Mouse (Mus musculus) erythroblast, embryonic 14.5 days (primary cell): Measurements from ENCODE around the gene Plppr2.

Experiments
- GATA1 ChIP-seq: IDR thresholded peaks from 2 replicates; pipeline ENCODE4 v1.6.1; 2012; ENCODE audit warnings: low read length, inconsistent platforms, mixed read lengths
- TAL1 ChIP-seq: IDR thresholded peaks from 3 replicates; pipeline ENCODE4 v1.6.1; 2012; ENCODE audit warnings: low read length, inconsistent platforms, mixed read lengths

DNA sequence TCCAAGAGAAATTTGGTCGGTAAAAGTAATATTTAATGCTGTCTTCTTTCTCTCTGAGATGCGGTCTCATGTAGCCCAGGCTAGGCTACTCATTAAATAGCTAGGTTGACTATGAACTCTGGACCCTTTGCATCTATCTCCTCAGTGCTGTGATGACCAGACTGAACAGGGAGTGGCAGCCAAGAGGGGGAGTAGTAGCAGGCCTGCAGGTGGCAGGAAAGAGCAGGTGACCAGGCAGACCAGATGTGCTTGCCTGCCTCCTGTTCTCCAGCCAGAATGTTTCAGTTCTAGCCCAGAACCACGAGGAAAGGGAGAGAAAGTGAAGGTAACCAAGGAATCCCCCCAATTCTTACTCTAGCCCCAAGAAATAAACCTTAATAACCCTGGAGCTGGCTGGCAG lies 47.6 kb upstream of the Plppr2 start:
- no peak for TF ChIP-seq GATA1
- no peak for TF ChIP-seq TAL1
